Mouse (Mus musculus) brain, embryonic 14.5 days (tissue): ENCODE results near the gene Hsd3b7.

Experiments
- CTCF ChIP-seq: fragments of 200-500 bp; IDR thresholded peaks from 2 replicates; pipeline ENCODE4 v1.5.1; 2012; ENCODE audit warnings: inconsistent platforms, mild to moderate bottlenecking, moderate library complexity, borderline replicate concordance; ENCODE audit not compliant: insufficient read depth, insufficient read length; ENCODE audit errors: extremely low read depth
- POLR2A ChIP-seq: fragments of 200-500 bp; IDR thresholded peaks from 2 replicates; pipeline ENCODE4 v1.6.1; 2012; ENCODE audit warnings: mild to moderate bottlenecking, inconsistent platforms, borderline replicate concordance; ENCODE audit not compliant: poor library complexity, insufficient read depth, insufficient read length, severe bottlenecking; ENCODE audit errors: extremely low read depth

DNA sequence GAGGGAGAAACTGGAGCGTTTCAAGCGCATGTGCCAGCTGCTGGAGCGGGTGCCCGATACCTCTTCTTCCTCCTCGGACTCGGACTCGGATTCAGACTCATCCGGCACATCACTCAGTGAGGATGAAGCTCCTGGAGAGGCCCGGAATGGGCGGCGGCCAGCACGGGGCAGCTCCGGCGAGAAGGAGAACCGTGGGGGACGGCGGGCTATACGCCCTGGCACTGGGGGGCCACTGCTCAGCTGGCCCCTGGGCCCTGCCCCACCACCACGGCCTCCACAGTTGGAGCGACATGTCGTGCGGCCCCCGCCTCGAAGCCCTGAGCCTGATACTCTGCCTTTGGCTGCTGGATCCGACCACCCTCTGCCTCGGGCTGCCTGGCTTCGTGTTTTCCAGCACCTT lies 48.3 kb upstream of the Hsd3b7 start:
- TF ChIP-seq CTCF (no peak), POLR2A (no peak)
